Comparison of ENCODE assay signal across 8 mouse cellular contexts in genomic region chr7:101620373-101620772, GRCm38 (mm10). TPM values are rescaled to one million over a fixed set of nuclear protein-coding genes. Genes with fewer than 3 reads are reported as not detected.
DNase-seq lines count a peak whose midpoint lies in the region; ATAC-seq and TF ChIP-seq lines count a peak whose summit lies in the region.

No protein-coding gene starts in this region.

- H3K4me2 ChIP-seq in lung, embryonic 14.5 days: no peak overlapping the region
- H3K4me2 ChIP-seq in stomach, embryonic 16.5 days (ENCODE audit: low read depth, low read length): no peak overlapping the region

- no peaks in the 10 kb centered on the region for H3K4me1 ChIP-seq in lung, embryonic 14.5 days (ENCODE audit: insufficient read depth)
- no peaks in the 10 kb centered on the region for H3K4me1 ChIP-seq in stomach, embryonic 16.5 days (ENCODE audit: control insufficient read depth, insufficient read depth, low read length)

- 20% methylated on average over 4 of the region's 4 CpGs for WGBS in lung, embryonic 14.5 days
- 23% methylated on average over 4 of the region's 4 CpGs for WGBS in stomach, embryonic 16.5 days

- TF ChIP-seq CTCF in lung, embryonic 14.5 days (IDR thresholded peaks at IDR 0.05; ENCODE audit: low read depth): peak; percentile 76

- no peak for ATAC-seq in lung, embryonic 14.5 days (ENCODE audit: insufficient read depth)
- ATAC-seq in stomach, embryonic 16.5 days (ENCODE audit: insufficient read depth, low FRiP score): peak; percentile 70; the same call in 1 of the 2 replicates

- H3K4me3 ChIP-seq in lung, embryonic 14.5 days (ENCODE audit: low read depth, low read length): no peak overlapping the region
- no peak overlapping the region for H3K4me3 ChIP-seq in stomach, embryonic 16.5 days (replicated peaks; ENCODE audit: low read length)

- H3K27ac ChIP-seq in lung, embryonic 14.5 days (ENCODE audit: low read depth): no peak overlapping the region
- H3K27ac ChIP-seq in stomach, embryonic 16.5 days (ENCODE audit: low read length): no peak overlapping the region

- DNase-seq in gastrocnemius, postnatal 10 days: peak; percentile 28
- DNase-seq in gastrocnemius, postnatal 25 days: no peak
- DNase-seq in 416B (ENCODE audit: low read depth) (peak; percentile 49), ZHBTc4 (ENCODE audit: low read depth, low spot score) (peak; percentile 72)
- DNase-seq in embryo, embryonic 10 days (ENCODE audit: low spot score): peak; percentile 74
- DNase-seq in kidney, postnatal 36 days: peak; percentile 29 to 65
- peak; percentile 77 for DNase-seq in lung, embryonic 14.5 days

- H3K9ac ChIP-seq in lung, embryonic 14.5 days: no peak overlapping the region
- no peak overlapping the region for H3K9ac ChIP-seq in stomach, embryonic 16.5 days (ENCODE audit: low read length)

- H3K27me3 ChIP-seq in lung, embryonic 14.5 days (ENCODE audit: insufficient read depth, low read length): no peaks in the 10 kb centered on the region
- H3K27me3 ChIP-seq in stomach, embryonic 16.5 days (ENCODE audit: control insufficient read depth, insufficient read depth, low read length): no peaks in the 10 kb centered on the region

- H3K9me3 ChIP-seq in lung, embryonic 14.5 days (ENCODE audit: low read depth, low read length): no peaks in the 10 kb centered on the region
- no peaks in the 10 kb centered on the region for H3K9me3 ChIP-seq in stomach, embryonic 16.5 days (replicated peaks; ENCODE audit: control insufficient read depth, low read length)

- no peaks in the 10 kb centered on the region for H3K36me3 ChIP-seq in lung, embryonic 14.5 days (ENCODE audit: insufficient read depth)
- no peaks in the 10 kb centered on the region for H3K36me3 ChIP-seq in stomach, embryonic 16.5 days (ENCODE audit: control insufficient read depth, insufficient read depth, low read length)

RNA-seq across cellular contexts. Expression of gene Art2b, which starts 35.0 kb away (rescaled TPM):
- total RNA-seq in gastrocnemius, postnatal 10 days (2021): not detected
- total RNA-seq in gastrocnemius, postnatal 25 days (2021): not detected
- polyA plus RNA-seq in lung, embryonic 14.5 days (2014; fragmentation: Nextera tagmentation; extraction: Ambion mirVana): not detected in 2 replicates
- 0.07 TPM in 1 of 2 replicates, not detected in the other for polyA plus RNA-seq in stomach, embryonic 16.5 days (2015; fragmentation: Nextera tagmentation; extraction: Ambion mirVana)

RNA-seq across cellular contexts. Expression of gene Clpb, which starts 43.1 kb away (rescaled TPM):
- 10 to 100 TPM; 30.7 to 38.7 TPM for total RNA-seq in gastrocnemius, postnatal 10 days (2021)
- total RNA-seq in gastrocnemius, postnatal 25 days (2021): 10 to 100 TPM; 49.2 to 50.8 TPM
- polyA plus RNA-seq in lung, embryonic 14.5 days (2014; fragmentation: Nextera tagmentation; extraction: Ambion mirVana): 55.6 and 56.5 TPM in 2 replicates
- polyA plus RNA-seq in stomach, embryonic 16.5 days (2015; fragmentation: Nextera tagmentation; extraction: Ambion mirVana): 55.9 and 62.8 TPM in 2 replicates
